Mouse (Mus musculus) adrenal gland, adult 8-10 months (tissue): ENCODE results near the gene Ttc6. TPM values are rescaled to one million over a fixed set of nuclear protein-coding genes. Genes with fewer than 3 reads are reported as not detected.

Experiments
- DNase-seq: peaks from one replicate; pipeline ENCODE4 v3.0.0; 2022
- total RNA-seq, 4 experiments: library from RNA; stranded (reverse); gene quantifications; 2 replicates each; pipeline ENCODE4 v1.2.4; 2022

The Ttc6 gene
- total RNA-seq, 4 experiments from 2014 or later = not detected

DNA sequence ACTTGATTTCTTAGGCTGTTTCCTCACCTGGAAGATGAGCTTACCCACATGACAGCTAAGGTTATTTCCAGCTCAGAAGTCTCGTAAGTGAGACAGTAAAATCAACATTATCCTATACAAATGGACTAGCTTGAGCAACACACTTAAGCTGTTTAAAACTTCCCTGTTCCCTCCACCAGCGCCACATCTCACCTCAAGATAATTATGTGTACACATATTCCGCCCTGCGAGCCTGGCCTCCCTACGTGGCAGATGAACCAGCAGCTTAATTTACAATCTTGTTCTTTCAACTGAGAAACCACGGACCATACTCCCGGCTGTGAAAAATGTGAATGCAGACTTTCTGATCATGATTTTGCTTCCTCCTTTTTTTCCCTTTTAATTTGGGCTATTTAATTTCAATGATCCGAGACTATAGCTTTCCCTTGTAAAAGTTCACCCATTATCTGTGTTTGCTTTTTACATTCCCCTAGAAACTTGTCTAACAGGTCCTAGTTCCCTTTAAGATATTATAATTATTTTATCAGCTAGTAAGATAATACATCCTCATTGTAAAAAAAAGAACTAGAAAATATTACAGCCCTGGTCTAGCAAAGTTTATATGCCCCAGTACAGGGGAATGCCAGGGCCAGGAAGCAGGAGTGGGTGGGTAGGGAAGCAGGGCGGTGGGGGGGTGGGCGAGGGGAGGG lies 99.2 kb downstream of the Ttc6 start:
- DNase-seq = no peak

DNA sequence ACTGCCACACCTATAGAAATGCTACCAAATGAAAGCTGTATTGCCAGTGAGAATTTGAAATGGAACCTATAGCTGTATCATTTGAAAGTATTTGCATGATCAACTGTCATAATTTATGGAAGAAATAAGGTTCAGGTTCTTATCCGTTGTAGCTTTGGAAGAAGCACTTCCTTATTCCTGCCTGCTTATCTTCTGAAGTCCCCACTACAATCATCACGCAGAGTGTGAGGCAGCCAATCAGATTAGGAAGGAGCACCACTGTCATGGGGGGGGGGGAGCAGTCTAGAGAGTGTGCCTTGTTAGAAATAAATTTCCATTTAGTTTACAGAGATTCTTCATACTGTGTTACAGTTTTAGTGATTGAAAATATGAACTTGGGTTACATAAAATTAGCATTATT lies 108.5 kb downstream of the Ttc6 start:
- DNase-seq = no peak

DNA sequence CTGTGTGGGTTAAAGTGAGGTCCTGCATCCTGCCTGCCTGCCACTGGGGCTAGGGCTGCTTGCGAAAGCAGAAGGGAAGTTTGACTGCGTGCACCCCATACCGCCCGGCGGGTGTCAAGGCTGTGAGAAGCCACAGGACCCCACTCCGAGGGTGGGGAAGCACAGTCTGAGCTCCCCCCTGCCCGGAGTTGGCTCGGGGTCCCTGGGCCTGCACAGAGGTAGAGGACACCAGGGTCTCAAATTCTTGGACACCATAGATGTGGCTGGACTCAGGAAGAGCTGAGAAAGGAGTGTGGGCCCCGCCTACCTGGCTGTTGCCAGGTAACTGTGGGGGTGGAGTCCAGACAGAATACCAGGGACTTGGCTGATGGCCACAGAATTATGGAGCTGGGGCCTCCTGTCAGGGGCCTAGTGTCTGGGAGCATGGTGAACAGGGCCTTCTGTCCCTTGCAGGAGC lies 121.1 kb downstream of the Ttc6 start:
- DNase-seq = no peak

DNA sequence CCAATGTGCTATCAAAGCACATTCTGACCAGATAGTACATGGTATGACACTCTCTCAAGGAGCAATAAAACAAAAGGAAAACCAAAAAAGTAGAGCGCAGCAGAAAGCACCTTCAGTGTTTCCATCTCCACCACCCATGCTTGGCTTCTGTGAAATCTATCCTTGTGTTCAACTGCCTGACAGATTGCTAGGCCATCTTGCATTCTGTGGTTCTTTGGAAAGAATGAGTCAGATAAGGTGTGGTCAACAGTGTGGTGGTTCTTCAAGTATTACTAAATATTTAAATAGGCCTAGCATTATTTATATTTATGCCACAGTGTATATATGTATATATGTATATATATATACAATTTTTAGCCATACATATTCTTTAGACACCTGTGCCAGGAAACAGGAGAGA lies 146.1 kb downstream of the Ttc6 start:
- no peak for DNase-seq

DNA sequence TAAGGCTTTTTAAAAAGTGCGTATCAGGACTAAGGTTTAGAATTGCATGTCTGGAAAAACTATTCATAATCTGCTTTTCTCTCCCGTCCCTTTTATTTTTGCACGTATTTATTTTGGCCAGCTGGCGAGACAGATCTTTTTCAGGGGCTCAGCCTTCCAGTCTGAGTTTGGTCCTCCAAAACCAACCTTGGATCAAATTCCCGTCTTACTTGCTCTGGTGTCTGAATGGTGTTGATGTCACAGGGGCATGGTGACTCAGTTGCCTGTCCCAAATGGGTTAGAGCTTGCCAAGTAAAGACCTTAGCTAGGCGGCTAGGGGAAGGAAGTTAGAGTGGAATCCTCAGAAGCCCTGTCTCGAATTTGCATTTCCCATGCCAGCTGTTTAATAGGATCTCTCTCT lies 200.8 kb downstream of the Ttc6 start:
- no peak for DNase-seq

DNA sequence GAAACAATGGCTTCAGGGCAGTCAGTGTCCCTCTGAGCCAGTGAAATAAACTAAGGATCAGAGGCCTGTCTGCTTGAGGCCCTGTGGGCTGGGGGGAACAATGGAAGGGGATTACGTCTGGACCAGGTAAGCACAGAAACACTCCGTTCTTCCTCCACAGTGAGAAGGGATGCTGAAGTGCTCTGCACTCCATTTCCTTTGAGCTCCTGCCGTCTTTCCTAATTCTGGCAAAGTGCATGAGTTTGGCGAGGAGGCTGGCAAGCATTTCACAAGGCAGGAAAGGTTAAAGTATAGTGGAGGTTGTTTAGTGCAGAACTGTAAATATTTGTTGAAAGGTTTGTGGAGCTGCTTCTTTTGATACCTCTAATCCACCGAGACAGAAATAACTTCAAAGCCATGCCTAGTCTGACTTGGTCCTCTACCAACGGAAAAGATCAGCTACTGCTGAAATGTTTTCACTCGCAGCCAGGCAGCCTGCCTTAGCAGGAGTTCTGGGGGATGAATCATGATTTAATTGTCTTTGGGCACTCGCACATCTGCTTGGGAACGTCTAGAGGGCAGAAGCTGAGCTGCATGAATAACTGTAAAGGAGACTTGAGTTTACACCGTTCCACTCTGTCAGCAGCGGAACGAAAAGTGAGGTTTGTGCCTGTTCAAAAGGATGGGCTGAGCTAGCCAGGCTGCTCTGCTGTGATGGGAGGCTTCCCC lies 212.5 kb downstream of the Ttc6 start:
- DNase-seq = no peak

DNA sequence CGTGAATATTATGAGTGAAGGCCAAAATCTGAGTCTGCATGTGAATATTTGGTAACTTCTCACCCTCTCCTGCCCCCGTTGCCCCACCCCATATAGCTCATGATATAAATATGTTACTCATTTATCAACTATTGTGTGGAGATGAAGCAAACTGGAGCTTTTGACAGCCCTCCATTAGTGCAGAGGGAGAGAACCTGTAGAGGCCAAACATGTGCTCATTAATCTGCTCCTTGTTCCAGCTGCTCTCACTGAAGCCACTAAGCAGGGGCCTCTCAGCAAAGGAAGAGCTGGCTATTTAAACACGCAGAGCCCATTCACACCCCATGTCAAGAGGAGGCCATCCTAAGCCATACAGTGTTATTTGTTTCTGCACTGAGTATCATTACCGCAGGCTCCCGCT lies 218.0 kb downstream of the Ttc6 start:
- no peak for DNase-seq

DNA sequence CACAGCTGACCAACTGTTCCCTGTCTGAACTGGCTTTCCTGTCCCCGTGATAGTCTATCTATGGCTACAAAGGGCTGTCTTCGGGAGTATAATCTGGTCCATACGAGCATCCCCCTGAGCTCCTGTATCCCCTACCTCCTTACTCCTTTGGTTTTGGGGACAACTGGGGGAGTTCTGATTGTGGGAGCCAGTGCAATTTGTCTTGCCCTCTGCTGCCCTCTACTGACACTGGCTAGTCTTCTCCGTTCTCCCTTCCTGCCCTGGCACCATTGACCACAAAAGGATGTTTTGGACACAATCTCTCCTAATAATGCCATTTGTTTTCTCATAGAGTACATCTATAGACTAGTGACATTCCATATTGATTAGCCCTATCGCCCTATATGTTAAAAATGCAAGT lies 223.6 kb downstream of the Ttc6 start:
- no peak for DNase-seq

Other genes starting within 250 kb of the Ttc6 start
- not detected for gene Foxa1, start 17.2 kb upstream of the Ttc6 start, total RNA-seq